Mouse (Mus musculus) left cerebral cortex, postnatal 14 days (tissue): ENCODE measurements around the gene Ror2. TPM values are rescaled to one million over a fixed set of nuclear protein-coding genes. Genes with fewer than 3 reads are reported as not detected.

Source experiments
- DNase-seq, 2 experiments: peaks; one replicate each; pipeline ENCODE4 v3.0.0; 2021 to 2022; ENCODE audit warnings: low spot score in 2 of 2, mixed read lengths in 1 of 2
- intact Hi-C: fragments of 180-260 bp; cut with DNase I; formaldehyde crosslinking; loops from one replicate; pipeline ENCODE4 v1.15.1; 2025
- total RNA-seq, 2 experiments: library from RNA; stranded (reverse); gene quantifications; 2 replicates each; pipeline ENCODE4 v1.2.3; 2021

Gene Ror2
- total RNA-seq, 2 experiments from 2014 or later: 1.6 TPM

- intact Hi-C loops: no loop called here
- DNase-seq: no peak
Observed at GRCm38 (mm10) chr13:53201628-53202438, 84.1 kb downstream of the Ror2 start.

- intact Hi-C loops: no loop called here
- DNase-seq: no peak
Observed at GRCm38 (mm10) chr13:53200121-53200520, 85.8 kb downstream of the Ror2 start.

GRCm38 (mm10) chr13:53199262-53199661 lies 86.7 kb downstream of the Ror2 start:
- DNase-seq: no peak
- intact Hi-C loops: no loop called here

- no peak for DNase-seq
Observed at GRCm38 (mm10) chr13:53196690-53197089, 89.2 kb downstream of the Ror2 start.

GRCm38 (mm10) chr13:53195951-53196677 lies 89.8 kb downstream of the Ror2 start:
- intact Hi-C loops: no loop called here

More at GRCm38 (mm10) chr13:53196690-53197089, 89.2 kb downstream of the Ror2 start:
- intact Hi-C loops: no loop called here

GRCm38 (mm10) chr13:53194306-53194705 lies 91.6 kb downstream of the Ror2 start:
- no peak for DNase-seq
- intact Hi-C loops: no loop called here

More at GRCm38 (mm10) chr13:53195951-53196677, 89.8 kb downstream of the Ror2 start:
- DNase-seq: peak in 1 of 2 experiments; percentile 41

- intact Hi-C loops: no loop called here
Observed at GRCm38 (mm10) chr13:53193713-53194112, 92.2 kb downstream of the Ror2 start.

GRCm38 (mm10) chr13:53192286-53192685 lies 93.6 kb downstream of the Ror2 start:
- DNase-seq: no peak

More at GRCm38 (mm10) chr13:53193713-53194112, 92.2 kb downstream of the Ror2 start:
- DNase-seq: no peak

GRCm38 (mm10) chr13:53191657-53192056 lies 94.3 kb downstream of the Ror2 start:
- intact Hi-C loops: no loop called here

More at GRCm38 (mm10) chr13:53192286-53192685, 93.6 kb downstream of the Ror2 start:
- intact Hi-C loops: no loop called here

GRCm38 (mm10) chr13:53188935-53189334 lies 97.0 kb downstream of the Ror2 start:
- intact Hi-C loops: no loop called here
- DNase-seq: no peak

More at GRCm38 (mm10) chr13:53191657-53192056, 94.3 kb downstream of the Ror2 start:
- DNase-seq: no peak

GRCm38 (mm10) chr13:53184858-53185257 lies 101.1 kb downstream of the Ror2 start:
- no peak for DNase-seq
- intact Hi-C loops: no loop called here

GRCm38 (mm10) chr13:53184149-53184548 lies 101.8 kb downstream of the Ror2 start:
- intact Hi-C loops: no loop called here
- DNase-seq: no peak

- intact Hi-C loops: no loop called here
- DNase-seq: no peak
Observed at GRCm38 (mm10) chr13:53183161-53183577, 102.8 kb downstream of the Ror2 start.

GRCm38 (mm10) chr13:53178594-53178993 lies 107.3 kb downstream of the Ror2 start:
- intact Hi-C loops: no loop called here
- no peak for DNase-seq

GRCm38 (mm10) chr13:53178171-53178570 lies 107.8 kb downstream of the Ror2 start:
- intact Hi-C loops: no loop called here
- DNase-seq: no peak

GRCm38 (mm10) chr13:53177424-53177718 lies 108.6 kb downstream of the Ror2 start:
- intact Hi-C loops: no loop called here
- DNase-seq: no peak

GRCm38 (mm10) chr13:53176695-53177423 lies 109.1 kb downstream of the Ror2 start:
- intact Hi-C loops: no loop called here
- no peak for DNase-seq

GRCm38 (mm10) chr13:53175041-53175440 lies 110.9 kb downstream of the Ror2 start:
- intact Hi-C loops: no loop called here
- DNase-seq: no peak

GRCm38 (mm10) chr13:53163671-53164070 lies 122.3 kb downstream of the Ror2 start:
- intact Hi-C loops: no loop called here
- DNase-seq: no peak

GRCm38 (mm10) chr13:53163060-53163459 lies 122.9 kb downstream of the Ror2 start:
- DNase-seq: no peak
- intact Hi-C loops: no loop called here
